Mouse (Mus musculus) ovary, postnatal 10 days (tissue): ENCODE measurements at regions not wholly inside any gene's neighbourhood (a gene's known extent, or its start where the extent isn't known, plus 50 kb on each side); places are given as distances from the start of the nearest gene placed in this dataset.

Experiments used
- DNase-seq: peaks from one replicate; pipeline ENCODE4 v3.0.0; 2022; ENCODE audit warnings: low spot score

DNA sequence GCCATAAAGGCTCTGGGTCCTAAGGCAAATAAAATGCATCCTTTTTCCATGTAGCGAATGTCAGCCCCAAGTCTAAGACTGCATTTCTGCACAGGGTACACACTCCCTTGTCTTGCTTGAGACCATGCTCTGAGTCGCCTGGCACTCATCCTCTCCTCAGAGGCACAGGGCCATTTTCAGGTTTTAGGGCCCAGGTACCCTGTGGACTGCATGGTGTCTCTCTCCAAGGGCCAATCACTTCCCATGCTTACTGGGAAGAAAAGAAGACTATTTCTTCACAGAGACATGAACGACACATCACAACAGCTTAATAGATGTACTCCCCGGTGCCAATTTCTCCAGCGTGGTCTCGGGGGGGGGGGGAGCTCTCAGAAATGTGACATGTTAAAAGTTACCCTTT, 434.5 kb upstream of the Cdh4 start:
- no peak for DNase-seq

DNA sequence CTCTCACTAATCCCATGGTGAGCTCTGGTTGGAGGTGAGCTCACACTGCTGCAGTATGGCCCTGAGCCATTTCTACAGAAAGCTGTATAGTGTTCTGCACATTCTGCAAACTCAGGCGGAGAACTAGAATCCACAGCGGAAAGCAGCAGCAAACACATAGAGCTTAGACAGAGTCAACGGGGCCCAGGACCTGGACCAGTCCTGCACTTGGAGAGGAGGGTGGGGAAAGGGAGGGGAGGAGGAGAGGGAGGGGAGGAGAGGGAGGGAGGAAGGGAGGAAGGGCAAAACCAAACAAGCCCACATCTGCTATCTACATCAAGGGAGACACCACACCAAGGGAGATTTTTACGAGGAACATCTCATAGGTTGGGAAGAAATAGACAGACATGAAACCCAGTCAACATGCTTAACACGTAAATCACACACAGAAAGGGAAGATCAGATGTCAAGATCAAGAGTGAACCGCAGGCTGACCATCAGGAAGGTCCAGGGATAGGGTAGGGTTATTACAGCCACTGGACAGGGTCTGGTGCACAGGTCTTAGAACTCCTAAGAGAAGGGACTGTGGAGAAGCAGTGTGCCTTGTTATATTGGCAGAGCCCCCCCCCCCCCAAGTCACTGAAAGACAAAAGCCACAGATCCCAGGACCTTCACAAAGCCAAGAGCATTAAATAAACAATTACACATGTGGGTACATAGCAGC, 428.2 kb upstream of the Cdh4 start:
- DNase-seq: no peak

DNA sequence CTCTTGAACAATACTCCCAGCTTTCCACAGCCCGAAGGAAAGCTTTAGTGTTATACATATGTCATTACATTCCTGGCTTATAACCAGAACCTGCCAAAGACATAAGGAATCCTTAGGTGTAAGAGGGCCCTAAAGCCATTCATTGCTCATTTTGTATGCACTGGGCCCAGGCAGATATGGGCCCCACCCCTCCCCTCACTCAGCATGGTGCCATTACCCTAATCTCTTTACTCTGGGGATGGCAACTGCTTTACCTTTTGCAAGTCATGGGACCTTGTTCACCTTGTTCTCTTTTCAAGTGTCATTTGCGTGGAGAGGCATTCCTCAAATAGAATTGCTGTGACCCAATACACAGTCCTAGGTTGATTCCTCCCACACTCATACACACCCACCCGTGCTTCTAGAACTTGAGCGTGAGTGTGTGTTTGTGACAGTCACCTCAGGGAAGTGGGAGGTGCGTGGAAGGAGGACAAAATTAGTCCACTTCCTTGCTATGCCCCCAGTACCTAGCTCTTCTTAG, 419.5 kb upstream of the Cdh4 start:
- no peak for DNase-seq

DNA sequence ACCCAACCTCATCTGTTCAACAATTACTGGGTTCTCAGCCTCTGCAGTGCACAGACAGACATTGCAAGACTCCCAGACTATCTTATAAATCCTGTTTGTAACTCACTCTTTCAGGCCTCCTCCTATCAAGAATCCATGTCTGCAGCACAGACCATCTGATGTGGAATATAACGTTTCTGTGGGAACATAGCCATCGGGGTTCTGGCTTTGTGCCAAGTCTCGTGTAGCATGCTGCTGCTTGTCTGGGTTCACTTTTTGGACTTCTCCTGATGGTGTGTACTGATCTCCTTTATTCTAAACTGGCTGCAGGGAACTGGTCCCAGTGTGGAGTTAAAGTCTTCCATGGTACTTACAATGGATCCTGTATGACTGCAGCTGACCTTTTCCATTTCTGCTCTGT, 418.0 kb upstream of the Cdh4 start:
- no peak for DNase-seq

DNA sequence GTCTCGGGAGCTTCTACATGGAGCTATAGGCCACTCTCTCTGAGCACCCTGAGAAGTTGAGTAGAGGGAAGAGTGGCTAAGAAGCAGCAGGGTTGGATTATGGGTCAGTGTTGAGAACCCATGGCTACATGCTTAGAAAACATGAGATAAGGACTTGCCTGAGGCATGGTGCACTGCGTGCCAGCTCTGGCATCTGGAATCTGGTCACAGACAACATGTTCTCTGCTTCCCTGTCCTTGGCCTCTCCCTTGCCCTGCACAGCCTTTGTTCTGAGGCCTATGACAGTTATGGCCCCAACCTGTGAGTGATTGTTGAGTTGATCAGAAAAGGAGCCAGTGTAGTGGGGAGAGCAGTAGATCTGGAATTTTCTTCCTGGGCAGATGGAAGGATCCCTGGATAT, 409.1 kb upstream of the Cdh4 start:
- no peak for DNase-seq

DNA sequence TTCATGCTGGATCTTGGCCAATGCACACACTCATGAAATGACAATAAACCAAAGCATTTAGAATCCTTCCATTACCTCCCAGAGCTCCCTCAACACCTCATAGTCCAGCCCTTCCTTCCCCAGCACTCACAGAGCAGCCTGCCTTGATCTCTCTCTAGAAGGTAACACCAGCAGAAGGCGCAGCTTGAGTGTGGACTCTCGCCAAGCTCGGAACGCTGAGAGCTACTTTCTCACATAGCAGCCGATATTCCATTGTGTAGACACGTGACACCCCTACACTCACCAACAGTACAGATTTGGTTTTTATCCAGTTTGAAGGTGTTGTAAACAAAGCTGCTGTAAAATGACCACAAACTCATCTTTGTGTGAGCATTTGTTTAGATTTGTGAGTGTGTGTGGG, 406.8 kb upstream of the Cdh4 start:
- no peak for DNase-seq

DNA sequence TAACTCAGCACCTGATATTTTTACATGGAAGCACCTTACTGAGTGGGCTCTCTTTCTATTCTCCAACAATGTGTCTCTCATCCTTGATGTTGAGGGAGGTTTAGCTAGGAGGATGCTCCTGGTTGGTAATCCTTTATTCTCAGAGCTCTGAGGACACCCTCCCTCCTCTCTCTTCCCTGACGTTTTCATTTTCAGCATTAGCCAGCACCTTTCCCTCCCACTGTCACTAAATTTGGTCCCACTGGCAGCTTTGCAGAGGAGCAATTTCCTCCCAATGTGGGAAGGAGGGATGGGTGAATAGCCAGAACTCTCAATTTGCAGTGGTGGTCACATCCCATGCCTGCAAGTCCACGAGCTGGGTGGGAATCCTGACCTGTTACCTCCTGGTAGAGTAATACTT, 402.5 kb upstream of the Cdh4 start:
- DNase-seq: no peak

DNA sequence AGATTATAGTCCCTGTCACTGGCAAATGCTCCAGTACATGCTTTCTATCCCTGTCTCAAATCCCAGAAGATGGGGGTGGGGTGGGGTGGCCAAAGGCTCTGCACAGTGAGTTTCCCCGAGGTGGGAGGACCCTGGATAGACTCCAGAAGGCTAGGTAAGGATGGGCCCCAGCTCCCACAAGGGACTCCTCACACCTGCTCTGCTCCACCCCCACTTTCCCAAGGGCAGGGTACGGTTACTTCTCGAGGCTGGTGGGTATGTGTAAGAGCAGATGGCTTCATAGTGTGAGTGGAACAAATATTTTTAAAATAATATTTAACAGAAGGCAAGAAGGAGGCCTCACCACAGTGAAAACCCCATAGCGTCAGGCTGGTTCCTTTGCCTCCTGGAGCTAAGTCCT, 398.6 kb upstream of the Cdh4 start:
- DNase-seq: no peak

DNA sequence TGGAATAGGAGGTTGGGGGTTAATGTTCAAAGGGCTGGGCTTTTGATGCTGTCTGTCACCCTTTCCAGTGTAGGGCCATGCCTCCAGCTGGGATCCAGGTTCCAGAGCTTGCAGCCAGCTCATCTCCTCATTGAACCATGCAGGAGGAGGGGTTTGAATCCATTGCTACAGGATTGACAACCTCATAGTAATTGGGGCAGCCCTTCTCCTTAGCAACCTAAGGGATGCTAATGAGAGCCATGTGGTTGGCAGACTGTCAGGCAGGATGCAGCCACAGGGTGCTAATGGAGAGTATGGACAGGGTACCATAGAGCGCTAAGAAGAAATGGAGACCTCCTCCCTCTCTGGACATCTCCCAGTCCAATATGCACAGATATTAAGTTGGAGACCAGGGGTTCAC, 396.9 kb upstream of the Cdh4 start:
- DNase-seq: no peak

DNA sequence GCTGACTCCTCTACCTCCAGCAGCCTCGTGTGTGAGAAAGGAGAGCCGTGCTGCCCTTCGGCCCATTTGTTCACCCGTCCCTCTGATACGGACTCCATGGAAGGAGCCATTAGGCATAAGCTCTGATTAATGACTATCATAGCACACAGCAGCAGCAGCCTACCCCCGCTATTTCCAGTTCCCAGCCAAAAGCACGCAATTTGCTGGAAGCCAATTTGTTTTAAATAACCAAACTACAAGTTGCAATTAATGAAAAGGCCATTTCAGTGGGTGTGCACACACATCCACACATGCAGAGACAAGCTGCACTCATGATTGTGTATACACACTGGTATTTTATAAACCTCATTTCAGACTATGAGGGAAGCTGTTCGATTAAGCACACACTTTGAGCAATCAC, 387.8 kb upstream of the Cdh4 start:
- DNase-seq: no peak

DNA sequence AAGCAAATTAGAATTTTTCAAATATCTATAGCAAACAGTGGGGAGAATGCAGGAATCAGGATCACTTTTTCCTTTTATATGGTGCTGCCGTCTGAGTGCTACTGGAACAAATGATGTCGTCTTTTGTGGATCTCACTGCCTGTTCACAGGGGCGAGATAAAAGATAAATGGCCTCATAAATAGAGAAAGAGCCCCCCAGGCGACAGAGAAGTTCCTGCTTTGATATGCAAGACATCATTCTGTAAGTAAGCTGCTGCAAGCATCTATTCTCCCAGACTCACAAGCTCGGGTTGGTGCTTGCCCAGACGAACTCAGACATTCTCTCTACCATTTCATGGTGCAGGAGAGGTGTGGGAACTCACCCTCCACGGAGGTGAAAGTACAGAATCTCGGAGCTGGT, 377.6 kb upstream of the Cdh4 start:
- no peak for DNase-seq

DNA sequence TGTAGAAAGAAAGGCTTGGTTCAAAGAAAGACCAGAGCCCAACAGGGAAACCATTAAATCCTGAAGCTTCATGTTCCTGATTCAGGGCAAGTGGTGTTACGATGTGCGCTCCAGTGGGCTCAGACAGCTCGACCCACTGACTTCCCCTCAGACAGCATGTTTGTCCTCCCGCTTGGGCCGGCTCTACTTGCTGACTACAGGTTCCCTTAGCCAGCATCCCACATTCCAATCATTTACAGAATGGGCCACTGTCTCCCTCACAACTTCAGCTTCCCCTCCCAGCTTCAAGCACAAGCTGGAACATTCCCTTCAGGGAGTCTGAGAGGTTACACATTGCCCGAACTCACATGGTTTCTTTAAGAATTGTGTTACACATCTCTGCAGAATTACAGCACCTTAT, 372.7 kb upstream of the Cdh4 start:
- no peak for DNase-seq

DNA sequence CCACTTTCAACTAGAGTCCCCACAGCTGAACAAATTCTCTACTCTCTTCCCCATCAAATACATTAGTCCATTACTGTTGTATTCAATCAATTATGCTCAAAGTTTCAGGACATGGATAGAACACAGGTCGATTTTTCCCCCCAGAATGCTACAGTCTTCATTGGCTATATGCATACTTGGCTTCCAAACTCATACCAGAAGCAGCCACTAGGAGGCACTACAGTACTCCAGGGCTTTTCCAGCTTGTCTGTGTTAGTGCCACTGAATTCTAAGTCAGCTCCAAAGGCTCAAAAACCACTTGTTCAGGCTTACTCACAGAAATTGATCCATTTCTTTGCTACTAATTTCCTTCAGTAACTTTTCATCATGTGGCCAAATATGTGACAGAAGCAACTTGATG, 371.9 kb upstream of the Cdh4 start:
- DNase-seq: no peak

DNA sequence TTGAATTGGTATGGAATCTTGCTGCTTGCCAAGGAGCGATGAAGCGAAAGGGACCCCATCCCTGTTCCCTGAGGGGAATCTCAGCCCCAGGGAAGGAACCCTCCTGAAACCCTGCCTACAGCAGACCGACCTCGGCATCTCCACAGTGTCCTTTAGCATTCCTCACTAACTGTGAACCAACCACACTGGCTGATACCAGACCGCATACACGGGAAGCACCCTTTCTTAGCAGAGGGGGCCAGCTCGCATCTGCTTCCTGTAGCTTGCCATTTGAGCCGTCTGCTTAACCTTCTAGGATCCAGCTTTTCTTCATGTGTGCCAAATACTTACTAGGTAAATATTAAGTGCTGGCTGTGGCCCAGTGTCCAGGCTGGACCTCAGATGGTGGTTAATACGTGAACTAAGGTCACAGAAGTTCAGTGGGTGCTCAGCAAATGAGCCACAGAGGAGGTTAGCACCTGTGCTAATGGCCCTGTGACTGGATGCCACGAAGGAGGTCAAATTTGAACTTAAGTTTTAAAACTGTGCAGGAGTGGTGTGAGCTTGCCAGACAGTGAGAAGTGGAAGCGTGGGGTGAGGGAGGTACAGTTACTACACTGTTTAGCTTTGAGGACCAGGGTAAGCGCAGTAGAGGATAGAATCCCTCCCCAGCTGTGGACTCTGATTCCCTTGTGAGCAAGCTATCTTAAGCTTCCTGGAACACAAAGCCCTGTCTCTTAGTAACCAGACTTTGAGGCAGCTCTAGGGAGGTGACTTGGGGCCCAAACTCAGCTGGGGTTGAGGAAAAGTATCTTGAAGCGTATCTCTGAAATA, 361.6 kb upstream of the Cdh4 start:
- DNase-seq: no peak

DNA sequence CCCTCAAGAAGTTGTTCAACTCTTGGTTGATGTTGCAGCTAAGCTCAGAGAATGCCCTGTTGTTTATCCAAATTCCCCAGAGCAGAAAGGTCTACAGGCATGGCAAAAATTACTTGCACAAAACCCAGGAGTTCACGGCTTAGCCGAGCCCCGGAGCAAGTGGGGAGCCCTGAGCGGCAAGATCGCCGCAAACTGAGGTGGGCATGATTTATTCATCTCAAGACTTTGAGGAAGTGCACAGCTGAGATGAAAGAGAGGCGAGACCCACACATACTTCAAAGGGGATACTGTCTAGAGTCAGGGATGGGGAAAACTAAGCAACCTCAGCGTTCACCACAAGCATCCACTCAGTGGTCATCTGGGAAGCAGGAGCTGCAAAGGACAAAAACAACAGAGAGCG, 355.3 kb upstream of the Cdh4 start:
- DNase-seq: no peak

DNA sequence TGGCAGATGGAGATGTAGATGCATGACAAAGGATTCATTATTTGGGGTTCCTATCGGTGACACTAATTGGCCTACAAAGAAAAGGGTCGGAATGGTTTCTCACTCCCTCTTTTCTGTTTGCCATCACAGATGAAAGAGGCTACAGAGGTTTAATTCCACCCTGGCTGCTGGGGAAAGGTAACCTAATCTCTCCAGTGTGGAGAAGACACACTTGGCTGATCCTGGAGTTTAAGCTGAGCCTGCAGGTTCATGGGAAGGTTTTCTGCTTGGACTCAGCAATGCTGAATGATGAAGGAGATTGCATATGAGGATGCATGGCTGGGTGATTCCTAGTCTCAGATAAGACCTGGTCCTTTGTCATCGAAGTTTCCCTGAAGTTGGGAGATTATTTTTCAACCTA, 350.8 kb upstream of the Cdh4 start:
- DNase-seq: no peak

DNA sequence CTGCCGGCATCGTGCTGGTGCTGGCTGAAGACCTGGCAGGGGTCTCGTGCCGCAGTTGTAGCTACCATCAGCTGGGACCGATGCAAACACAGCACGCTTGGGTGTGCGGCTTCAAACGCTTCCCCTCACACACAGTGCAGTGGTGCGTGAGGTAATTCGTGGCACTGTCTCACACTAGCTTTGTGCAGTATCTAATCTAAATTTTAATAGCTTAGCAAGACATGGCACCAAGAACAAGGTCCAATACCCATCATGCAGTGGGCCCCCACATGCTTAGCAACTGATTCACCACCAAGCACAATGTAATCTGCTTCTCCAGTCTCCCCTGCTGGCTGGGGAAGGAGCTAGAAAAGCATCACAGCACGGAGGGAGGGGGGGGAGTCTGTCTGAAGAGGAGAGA, 348.2 kb upstream of the Cdh4 start:
- DNase-seq: no peak

DNA sequence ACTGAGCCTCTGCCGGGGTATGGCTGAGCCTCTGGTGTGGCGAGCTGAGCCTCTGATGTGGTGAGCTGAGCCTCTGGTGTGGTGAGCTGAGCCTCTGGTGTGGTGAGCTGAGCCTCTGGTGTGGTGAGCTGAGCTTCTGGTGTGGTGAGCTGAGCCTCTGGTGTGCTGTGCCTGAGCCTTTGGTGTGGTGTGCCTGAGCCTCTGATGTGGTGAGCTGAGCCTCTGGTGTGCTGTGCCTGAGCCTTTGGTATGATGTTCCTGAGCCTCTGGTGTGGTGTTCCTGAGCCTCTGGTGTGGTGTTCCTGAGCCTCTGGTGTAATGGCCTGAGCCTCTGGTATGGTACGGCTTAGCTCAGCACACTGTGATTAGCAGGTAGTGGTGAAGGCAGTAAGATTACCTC, 346.2 kb upstream of the Cdh4 start:
- DNase-seq: no peak

DNA sequence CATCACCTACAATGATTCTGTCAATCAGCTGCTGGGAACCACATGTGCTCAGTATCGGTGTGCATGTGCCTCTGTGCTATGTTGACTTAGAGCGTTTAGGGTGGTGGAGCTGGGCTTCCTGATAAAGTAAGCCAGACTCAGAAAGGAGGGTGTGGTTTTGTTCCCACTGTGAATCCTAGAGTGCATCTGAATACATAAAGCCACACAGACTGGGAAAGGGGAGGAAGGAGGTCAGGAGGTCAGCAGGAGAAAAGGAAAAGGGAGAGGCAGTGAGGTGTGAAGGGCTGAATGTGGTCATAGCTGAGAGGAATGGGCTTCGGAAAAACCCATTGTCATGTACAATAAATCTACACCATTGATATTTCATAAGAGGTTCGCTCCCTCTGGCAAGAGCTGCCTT, 345.4 kb upstream of the Cdh4 start:
- DNase-seq: no peak

DNA sequence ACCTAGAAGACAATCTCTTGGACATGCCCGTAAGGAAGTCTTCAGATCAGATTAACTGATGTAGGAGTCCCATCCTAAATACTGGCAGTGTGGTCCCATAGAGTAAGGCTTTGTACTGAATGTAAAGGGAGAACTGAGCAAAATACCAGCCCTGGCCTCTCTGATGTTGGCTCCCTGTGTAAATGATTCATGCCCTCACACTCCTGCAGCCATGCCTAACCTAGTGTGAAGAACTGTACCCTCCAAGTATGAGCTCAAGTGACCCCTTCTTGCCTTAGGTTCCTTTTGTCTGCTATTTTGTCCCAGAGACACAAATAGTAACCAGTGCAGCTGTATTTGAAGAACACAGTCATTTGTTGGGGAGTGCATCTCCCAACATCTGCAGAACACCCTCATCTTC, 342.4 kb upstream of the Cdh4 start:
- no peak for DNase-seq

DNA sequence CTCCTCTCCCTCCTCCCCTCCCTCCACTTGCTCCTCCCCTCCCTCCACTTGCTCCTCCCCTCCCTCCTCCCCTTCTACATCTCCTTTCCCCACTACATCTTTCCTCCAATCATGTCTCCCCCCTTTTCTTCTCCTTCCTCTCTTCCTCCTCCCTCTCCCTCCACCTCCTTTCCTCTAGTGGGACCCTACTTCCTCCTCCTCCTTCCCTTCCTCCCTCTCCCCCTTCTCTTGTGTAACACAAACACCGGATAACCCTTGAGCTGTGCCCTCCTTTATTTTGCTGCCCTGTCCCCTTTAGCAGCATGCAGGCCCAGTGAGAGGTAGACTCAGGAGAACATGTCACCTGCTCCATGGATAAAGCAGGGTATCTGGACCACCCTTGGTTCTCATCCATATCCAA, 339.1 kb upstream of the Cdh4 start:
- no peak for DNase-seq

DNA sequence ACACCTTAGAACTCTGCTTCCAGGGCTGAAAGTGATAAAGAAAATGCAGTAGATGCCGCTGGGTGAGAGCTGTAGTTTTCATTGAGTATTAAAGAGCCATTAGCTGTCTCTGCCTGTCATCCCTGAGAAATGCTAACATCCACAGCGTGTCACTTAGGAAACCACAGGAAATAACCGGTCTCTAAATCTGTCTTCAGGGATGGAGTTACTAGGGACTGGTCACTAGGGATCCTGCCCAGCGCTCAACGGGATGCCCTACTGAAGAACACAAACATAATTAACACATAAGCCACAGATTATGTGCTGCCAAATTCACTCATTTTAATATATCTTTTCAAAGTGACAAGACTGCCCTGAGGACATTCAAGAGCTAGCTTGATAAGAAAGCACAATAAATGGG, 329.3 kb upstream of the Cdh4 start:
- no peak for DNase-seq

DNA sequence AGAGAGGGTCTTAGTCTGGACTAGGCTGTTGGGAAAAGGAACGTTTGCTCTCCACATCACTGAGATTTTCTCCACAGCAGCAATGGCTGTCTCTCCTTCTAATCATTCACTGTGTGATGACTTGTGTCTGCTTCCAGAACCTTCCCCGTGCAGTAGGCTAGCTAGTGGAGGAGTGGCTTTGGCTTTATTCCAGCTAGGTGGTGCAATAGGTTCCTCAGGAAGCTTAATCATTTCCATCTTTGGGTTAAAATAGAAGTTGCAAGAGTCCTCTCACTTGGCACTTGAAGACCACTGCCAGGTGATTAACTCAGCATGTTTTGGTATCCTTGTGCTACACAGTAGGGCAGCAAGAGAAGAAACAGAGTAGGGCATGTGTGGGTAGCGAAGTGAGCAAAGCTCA, 314.2 kb upstream of the Cdh4 start:
- DNase-seq: no peak

DNA sequence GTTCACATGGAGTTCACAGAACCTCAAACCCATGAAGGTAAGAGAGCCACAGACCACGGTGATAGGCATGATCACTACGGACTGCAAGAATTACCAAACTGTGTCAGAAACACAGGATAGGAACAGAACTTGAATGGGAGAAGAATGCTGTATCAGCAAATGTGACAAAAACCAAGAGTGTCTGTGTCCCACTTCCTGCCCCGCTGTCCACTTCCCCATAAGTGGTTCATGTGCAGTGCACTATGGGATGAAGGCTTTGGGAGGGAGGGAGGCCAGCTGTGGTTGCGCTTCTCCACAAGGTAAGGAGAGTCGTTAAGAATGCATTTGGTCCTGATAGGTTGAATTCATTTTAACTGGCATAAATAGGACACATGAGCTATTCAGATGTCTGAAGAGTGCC, 313.8 kb upstream of the Cdh4 start:
- no peak for DNase-seq
